Mouse (Mus musculus): ENCODE results near the gene Zc3h18.

Zc3h18 gene

GRCm38 (mm10) chr8:122376365-122377231 is at the start of gene Zc3h18:
Zc3h18 (plus strand) TSS chr8:122376609.
- DNase-seq (ENCODE audit: low spot score in 2 of 2) = peak; percentile 97 to 100

- no peak for DNase-seq (ENCODE audit: low spot score in 2 of 2)
Measured at GRCm38 (mm10) chr8:122329072-122329471, 47.3 kb upstream of the Zc3h18 start.

GRCm38 (mm10) chr8:122329553-122330239 is 46.7 kb upstream of the Zc3h18 start:
- DNase-seq (ENCODE audit: low spot score in 2 of 2) = no peak

GRCm38 (mm10) chr8:122330446-122331133 is 45.8 kb upstream of the Zc3h18 start:
- no peak for DNase-seq (ENCODE audit: low spot score in 2 of 2)

- no peak for DNase-seq (ENCODE audit: low spot score in 2 of 2)
Measured at GRCm38 (mm10) chr8:122331134-122331523, 45.3 kb upstream of the Zc3h18 start.

- peak; percentile 83 to 90 for DNase-seq (ENCODE audit: low spot score in 2 of 2)
Measured at GRCm38 (mm10) chr8:122332753-122333506, 43.5 kb upstream of the Zc3h18 start.

- no peak for DNase-seq (ENCODE audit: low spot score in 2 of 2)
Measured at GRCm38 (mm10) chr8:122333531-122333930, 42.9 kb upstream of the Zc3h18 start.

- DNase-seq (ENCODE audit: low spot score in 2 of 2) = no peak
Measured at GRCm38 (mm10) chr8:122334791-122335490, 41.5 kb upstream of the Zc3h18 start.

GRCm38 (mm10) chr8:122335638-122336250 is 40.7 kb upstream of the Zc3h18 start:
- DNase-seq (ENCODE audit: low spot score in 2 of 2) = peak in 1 of 2 experiments; percentile 38

- DNase-seq (ENCODE audit: low spot score in 2 of 2) = peak in 1 of 2 experiments; percentile 62
Measured at GRCm38 (mm10) chr8:122336251-122336910, 40.0 kb upstream of the Zc3h18 start.

- no peak for DNase-seq (ENCODE audit: low spot score in 2 of 2)
Measured at GRCm38 (mm10) chr8:122338852-122339251, 37.6 kb upstream of the Zc3h18 start.

- no peak for DNase-seq (ENCODE audit: low spot score in 2 of 2)
Measured at GRCm38 (mm10) chr8:122340761-122341160, 35.6 kb upstream of the Zc3h18 start.

GRCm38 (mm10) chr8:122341790-122342189 is 34.6 kb upstream of the Zc3h18 start:
- DNase-seq (ENCODE audit: low spot score in 2 of 2) = no peak

- DNase-seq (ENCODE audit: low spot score in 2 of 2) = no peak
Measured at GRCm38 (mm10) chr8:122342362-122342761, 34.0 kb upstream of the Zc3h18 start.

- no peak for DNase-seq (ENCODE audit: low spot score in 2 of 2)
Measured at GRCm38 (mm10) chr8:122342806-122343209, 33.6 kb upstream of the Zc3h18 start.

- DNase-seq (ENCODE audit: low spot score in 2 of 2) = no peak
Measured at GRCm38 (mm10) chr8:122343341-122343740, 33.1 kb upstream of the Zc3h18 start.

GRCm38 (mm10) chr8:122343758-122344157 is 32.7 kb upstream of the Zc3h18 start:
- DNase-seq (ENCODE audit: low spot score in 2 of 2) = no peak

- DNase-seq (ENCODE audit: low spot score in 2 of 2) = no peak
Measured at GRCm38 (mm10) chr8:122344219-122344618, 32.2 kb upstream of the Zc3h18 start.

- DNase-seq (ENCODE audit: low spot score in 2 of 2) = no peak
Measured at GRCm38 (mm10) chr8:122345181-122346095, 31.0 kb upstream of the Zc3h18 start.

Data from cerebellum, postnatal 4 days (tissue).